Mouse (Mus musculus) Patski (cell line): Measurements from ENCODE around the gene Wnt7b. TPM values are rescaled to one million over a fixed set of nuclear protein-coding genes. Genes with fewer than 3 reads are reported as not detected.

Experiments used
- ATAC-seq: fragments of 100-300 bp; one replicate; pipeline ENCODE4 v1.8.0; 2021
- CTCF ChIA-PET: fragments of 350-600 bp; sonication (Branson Sonifier 250); formaldehyde crosslinking; loops from one replicate; lab custom pipeline; 2022; ENCODE audit warnings: inconsistent platforms; lab: Charles Lee
- POLR2A ChIA-PET: fragments of 350-600 bp; sonication (Branson Sonifier 250); formaldehyde crosslinking; loops from one replicate; lab custom pipeline; 2022; ENCODE audit warnings: antibody characterized with exemption, inconsistent platforms; lab: Charles Lee
- DNase-seq: peaks from one replicate; pipeline ENCODE4 v3.0.0-alpha.2; 2011; ENCODE audit warnings: low read depth, low spot score
- H3K27me3 ChIP-seq: fragments of 371-371 bp; one replicate; pipeline ENCODE4 v1.5.1; 2021
- CTCF ChIP-seq: fragments of 100-300 bp; IDR thresholded peaks from one replicate; pipeline ENCODE4 v1.5.1; 2021
- in situ Hi-C: fragments of 300-500 bp; cut with MboI; formaldehyde crosslinking; loops from 3 replicates; pipeline ENCODE4 v1.11.1; 2018; ENCODE audit warnings: low pct_unique_long_range_greater_than_20kb, mixed read lengths
- polyA plus RNA-seq: library from polyadenylated mRNA; unstranded; gene quantifications from one replicate; pipeline ENCODE4 v1.2.3, GENCODE M21; 2021

Gene Wnt7b
- polyA plus RNA-seq, 1 experiment from 2014 or later: 133 TPM

DNA sequence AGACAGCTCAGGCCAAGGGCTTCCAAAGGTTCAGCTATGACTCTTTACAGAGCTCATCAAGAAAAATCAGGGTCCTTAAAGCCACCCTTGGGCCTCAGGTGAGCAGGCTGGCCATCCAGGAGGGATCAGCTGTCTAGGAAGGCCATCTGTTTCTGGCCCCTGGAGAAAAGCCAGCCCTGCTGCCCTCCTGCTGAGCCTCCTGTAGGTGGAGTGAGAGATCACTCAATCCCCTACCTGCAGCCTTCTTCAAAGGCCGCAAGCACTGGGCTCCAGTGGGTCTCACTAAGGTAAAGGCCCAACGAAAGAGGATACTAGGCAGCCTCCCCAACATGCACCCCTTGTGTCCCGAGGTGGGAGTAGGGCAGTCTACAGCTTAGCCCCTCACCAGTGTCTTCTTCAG, 50.2 kb downstream of the Wnt7b start:
- DNase-seq (no peak), ATAC-seq (no peak)
- ChIA-PET CTCF (interaction anchor here (0.8 to 1.6 kb wide), 6 partner anchors 8 to 51 kb away, joined by 3 to 6 read pairs (median 3); no protein-coding TSS in a partner anchor), POLR2A (interaction anchor here (2.2 kb wide), 1 partner anchor 35 kb away, joined by 8 read pairs; no protein-coding TSS in a partner anchor)
- TF ChIP-seq CTCF: no peak
- in situ Hi-C loops: no loop called here
- H3K27me3 ChIP-seq: no peaks in the 10 kb centered on the region

DNA sequence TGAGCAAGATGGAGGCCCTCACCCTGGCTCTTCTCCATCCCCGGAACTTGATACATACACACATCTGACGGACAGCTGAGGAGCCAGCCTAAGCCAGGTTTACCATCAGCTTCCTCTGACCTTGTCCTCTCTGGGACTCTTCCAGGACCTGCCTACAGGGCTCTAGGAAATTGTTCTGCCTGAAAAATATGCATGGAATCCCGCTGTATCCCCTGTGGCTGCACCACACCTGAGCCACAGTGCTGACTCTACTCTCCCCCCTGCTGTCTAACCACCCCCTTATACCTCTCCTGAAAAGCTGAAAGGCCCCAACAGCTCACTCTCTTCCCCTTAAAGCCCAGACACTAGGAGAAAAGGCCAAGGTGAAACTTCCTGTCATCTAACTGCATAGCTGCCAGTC, 52.4 kb downstream of the Wnt7b start:
- TF ChIP-seq CTCF: no peak
- CTCF ChIA-PET: interaction anchor here (0.9 to 1.2 kb wide), 2 partner anchors 10 to 37 kb away, joined by 3 read pairs; no protein-coding TSS in a partner anchor
- in situ Hi-C loops: loop anchor here (10.0 kb wide), 1 partner anchor 45 kb away; no protein-coding TSS in a partner anchor
- H3K27me3 ChIP-seq: no peaks in the 10 kb centered on the region
- ATAC-seq: no peak
- DNase-seq: no peak
- POLR2A ChIA-PET: interaction anchor here (2.2 kb wide), 1 partner anchor 37 kb away, joined by 8 read pairs; no protein-coding TSS in a partner anchor

DNA sequence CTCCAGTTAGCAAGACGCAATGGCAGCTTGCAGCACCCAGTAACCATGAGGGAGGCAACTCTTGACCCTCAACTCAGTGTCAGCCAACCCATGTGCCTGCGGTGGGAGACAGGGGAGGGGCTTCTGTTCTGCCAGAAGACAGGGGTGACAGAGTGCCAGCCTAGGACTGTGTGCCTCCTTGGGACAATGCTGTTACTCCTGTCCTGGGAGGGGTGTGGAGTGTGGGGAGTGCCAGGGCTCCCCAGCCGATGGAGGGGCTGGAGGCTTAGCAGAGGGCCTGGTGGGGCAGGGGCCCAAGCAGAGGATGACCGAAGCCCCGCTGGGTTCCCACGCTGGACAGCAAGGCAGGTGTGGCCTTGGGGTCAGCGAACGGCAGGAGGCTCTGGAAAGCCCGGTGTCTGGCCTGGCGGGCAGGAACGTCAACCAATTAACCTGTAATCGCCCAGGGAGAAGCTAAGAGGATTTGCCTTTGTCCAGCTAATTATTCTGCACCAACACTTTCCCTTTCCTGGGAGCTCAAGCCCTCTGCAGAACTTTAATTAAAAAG, 57.8 kb downstream of the Wnt7b start:
- POLR2A ChIA-PET: no interaction called here
- ATAC-seq (no peak), DNase-seq (no peak)
- CTCF ChIA-PET: interaction anchor here (0.9 to 1.8 kb wide), 4 partner anchors 9 to 32 kb away, joined by 3 to 9 read pairs (median 4); no protein-coding TSS in a partner anchor
- in situ Hi-C loops: loop anchor here (10.0 kb wide), 1 partner anchor 50 kb away; no protein-coding TSS in a partner anchor
- H3K27me3 ChIP-seq: no peaks in the 10 kb centered on the region
- TF ChIP-seq CTCF: no peak

DNA sequence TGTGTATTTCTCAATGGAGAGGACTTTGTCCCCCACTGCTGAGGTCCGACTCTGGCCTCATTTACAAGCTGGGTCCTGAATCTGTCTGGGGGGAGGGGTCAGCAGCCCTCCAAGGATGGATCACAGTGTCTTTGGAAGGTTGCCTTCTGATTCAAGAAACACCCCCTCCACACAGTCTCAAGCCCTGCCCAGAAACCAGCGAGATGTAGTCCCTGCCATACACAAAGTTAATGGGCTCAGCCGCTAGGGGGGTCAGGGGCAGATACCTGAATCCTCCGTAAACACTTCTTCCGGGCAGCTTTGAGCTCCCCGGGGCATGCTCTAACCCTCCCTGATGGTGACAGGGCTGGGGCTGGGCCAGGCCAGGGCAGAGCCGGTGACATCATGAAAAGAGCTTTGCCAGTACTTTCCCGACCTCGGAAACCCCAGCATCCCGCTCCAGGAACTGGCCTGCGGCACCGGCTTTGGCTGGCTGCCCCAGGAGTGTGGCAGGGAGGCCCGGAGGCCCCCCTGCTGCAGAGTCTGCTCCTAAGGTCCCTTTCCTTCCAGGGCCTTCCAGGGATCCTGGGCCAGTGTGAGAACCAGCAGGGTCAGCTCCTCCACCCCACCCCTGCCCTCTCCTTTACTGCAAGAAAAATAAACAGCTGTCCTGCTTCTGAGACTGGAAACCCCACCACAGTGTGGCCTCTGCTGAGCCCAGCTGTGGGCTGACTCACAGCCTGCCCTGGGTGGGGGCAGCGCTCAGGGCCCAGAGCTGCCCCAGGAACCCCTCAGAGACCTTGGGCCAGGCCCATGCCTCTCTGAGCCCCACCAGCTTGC, 58.9 kb downstream of the Wnt7b start:
- ATAC-seq (peak; percentile 90), DNase-seq (peak; percentile 94)
- H3K27me3 ChIP-seq: no peaks in the 10 kb centered on the region
- POLR2A ChIA-PET: interaction anchor here (0.6 kb wide), 1 partner anchor 59 kb away, joined by 3 read pairs; no protein-coding TSS in a partner anchor
- TF ChIP-seq CTCF: no peak
- in situ Hi-C loops: loop anchor here (10.0 kb wide), 1 partner anchor 51 kb away; no protein-coding TSS in a partner anchor
- CTCF ChIA-PET: interaction anchor here (0.9 to 1.8 kb wide), 6 partner anchors 10 to 57 kb away, joined by 3 to 9 read pairs (median 4); no protein-coding TSS in a partner anchor

DNA sequence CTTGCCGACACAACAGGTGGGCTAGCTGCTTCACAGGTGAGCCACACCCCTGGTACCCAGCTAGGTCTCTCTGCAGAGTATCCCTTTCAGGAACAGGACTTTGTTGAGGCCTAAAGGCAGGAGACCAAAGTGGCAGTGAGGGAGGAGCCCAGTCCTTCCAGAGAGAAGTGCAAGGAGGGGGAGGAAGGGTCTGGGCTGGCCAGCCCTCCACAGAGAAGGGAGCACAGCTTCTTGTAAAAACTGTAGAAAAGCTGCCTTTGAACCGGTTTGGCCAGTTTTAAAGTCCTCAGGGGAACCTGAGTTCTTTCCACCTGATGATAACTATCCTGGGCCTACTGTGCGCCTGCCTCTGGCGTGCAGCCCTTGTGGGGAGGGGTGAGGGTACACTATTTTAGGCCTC, 62.8 kb downstream of the Wnt7b start:
- ChIA-PET CTCF (no interaction called here), POLR2A (no interaction called here)
- no peak for TF ChIP-seq CTCF
- DNase-seq (no peak), ATAC-seq (no peak)
- H3K27me3 ChIP-seq: no peaks in the 10 kb centered on the region
- in situ Hi-C loops: no loop called here

DNA sequence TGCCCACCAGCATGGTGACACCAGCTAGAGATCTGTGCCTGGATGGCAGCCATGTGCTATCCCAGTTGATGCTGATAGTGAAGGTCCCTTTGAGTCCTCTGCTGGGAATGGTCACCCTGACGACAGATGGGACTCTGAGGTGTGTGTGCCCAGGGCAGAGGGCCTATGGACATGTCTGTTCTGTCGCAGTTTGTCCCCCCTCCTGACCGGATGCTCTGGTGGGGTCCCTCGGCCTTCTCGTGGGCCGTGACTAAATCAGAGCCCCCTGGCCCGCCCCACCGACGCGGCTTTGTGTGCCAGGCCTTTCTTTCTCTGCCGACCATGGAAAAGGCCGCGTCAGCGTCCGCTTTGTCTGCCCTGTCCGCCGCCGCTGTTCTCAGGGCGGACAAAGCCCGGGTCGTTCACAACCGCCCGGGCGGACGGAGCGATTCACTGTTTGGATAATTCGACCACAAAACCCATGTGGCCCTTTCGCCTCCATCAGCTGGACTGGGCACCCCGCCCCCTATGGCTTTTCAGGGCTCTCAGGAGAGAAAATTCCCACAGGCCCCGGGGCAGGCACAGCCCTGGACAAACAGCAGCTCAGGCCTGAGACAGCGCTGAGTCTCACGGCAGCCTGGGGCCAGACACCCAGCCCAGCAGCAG, 74.8 kb downstream of the Wnt7b start:
- in situ Hi-C loops: no loop called here
- ATAC-seq (no peak), DNase-seq (no peak)
- no peak for TF ChIP-seq CTCF
- POLR2A ChIA-PET: interaction anchor here (0.6 kb wide), 1 partner anchor 260 kb away, joined by 3 read pairs; no protein-coding TSS in a partner anchor
- CTCF ChIA-PET: no interaction called here
- no peaks in the 10 kb centered on the region for H3K27me3 ChIP-seq

DNA sequence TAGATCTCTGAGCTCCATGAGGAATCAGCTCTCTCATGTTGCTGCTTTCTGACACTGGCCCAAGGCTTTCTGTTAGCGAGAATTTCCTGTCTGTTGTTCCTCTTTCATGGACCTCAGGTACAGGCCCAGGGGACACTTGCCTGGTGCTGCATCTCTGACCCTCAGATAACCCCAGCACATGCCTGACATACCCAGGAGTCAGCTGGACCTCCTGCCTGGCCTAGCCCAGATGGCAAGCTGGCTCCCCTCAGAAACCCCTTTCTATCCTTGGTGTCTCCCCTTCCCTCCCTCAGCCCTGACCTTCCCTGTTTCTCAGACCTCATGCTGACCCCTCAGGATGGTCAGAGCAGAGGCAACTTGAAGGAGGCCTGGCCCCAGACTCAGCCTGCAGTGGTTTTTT, 75.6 kb downstream of the Wnt7b start:
- ATAC-seq (no peak), DNase-seq (no peak)
- no peaks in the 10 kb centered on the region for H3K27me3 ChIP-seq
- in situ Hi-C loops: no loop called here
- no peak for TF ChIP-seq CTCF
- POLR2A ChIA-PET: no interaction called here
- CTCF ChIA-PET: no interaction called here

DNA sequence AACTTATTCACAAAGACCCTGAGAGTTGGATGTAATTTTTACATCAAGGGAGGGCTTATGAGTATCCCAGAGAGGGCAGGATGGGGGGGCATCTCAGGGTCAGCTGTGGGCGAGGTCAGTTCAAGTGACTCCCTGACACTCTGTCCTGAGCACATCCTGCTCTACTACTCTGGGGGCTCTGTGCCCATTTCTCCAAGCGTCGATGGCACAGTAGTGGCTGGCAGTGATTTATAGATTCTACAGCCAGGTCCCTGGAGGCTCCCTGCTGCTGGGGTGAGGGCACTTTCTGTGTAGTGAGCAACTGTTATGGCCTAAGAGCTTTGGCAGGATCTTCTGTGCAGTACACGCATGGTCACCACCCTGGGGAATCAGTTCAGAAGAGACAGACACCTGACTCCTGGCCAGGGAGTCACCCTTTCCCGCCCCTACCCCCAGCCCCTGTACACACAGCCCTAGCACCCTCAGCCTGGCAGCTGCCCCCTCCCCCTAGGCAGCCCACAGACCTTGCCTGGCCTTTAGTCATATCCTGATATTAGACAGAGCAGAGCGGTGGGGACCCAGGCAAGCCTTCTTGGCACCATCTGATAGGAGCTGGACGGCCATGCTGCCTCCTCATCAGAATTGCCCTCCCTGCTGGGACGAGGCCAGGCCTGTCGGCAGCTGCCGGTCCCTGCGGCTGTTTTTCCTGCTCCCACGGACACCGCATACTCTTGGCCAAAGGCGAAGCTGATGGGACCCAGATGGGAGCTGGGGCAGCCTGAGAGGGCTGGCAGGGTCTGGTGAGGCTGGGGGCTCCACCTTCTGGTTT, 77.0 kb downstream of the Wnt7b start:
- DNase-seq (no peak), ATAC-seq (no peak)
- in situ Hi-C loops: no loop called here
- ChIA-PET CTCF (no interaction called here), POLR2A (no interaction called here)
- no peaks in the 10 kb centered on the region for H3K27me3 ChIP-seq
- TF ChIP-seq CTCF: no peak

DNA sequence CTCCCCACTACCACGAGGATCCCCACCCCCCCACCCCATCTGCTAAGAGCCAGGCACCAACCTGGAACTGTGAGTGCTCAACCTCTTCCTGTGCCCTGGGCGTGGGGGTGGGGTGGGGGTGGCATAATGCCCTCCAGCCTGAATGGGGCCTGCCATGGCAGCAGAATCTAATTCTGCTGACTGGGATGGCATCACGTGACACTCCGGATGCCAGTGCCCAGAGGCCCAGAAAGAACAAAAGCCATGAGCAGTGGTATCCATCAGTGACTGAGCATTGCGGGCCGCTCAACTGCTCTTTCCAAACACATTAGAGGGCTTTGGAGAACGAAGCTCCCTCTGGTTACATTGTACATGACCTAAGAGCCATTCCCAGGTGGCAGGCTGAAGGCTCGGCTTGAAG, 79.1 kb downstream of the Wnt7b start, which contains the start of gene 7530416G11Rik:
TSS of gene 7530416G11Rik (minus strand) at position 101 of the 400 bp plus-strand sequence.
- no peak for TF ChIP-seq CTCF
- DNase-seq (no peak), ATAC-seq (no peak)
- in situ Hi-C loops: no loop called here
- no peaks in the 10 kb centered on the region for H3K27me3 ChIP-seq
- POLR2A ChIA-PET: no interaction called here
- CTCF ChIA-PET: no interaction called here
